Mouse (Mus musculus): ENCODE measurements around the gene Zfp628.

- TF ChIP-seq CTCF (IDR thresholded peaks at IDR 0.05; ENCODE audit: low read depth) (no peak), EP300 (IDR thresholded peaks at IDR 0.05; ENCODE audit: low read depth) (no peak)
Observed at GRCm38 (mm10) chr7:4921824-4922482, 6.9 kb downstream of the Zfp628 start, which contains the start of gene Nat14.

Data from heart, postnatal 0 days (tissue).